Mouse (Mus musculus): ENCODE measurements at regions not wholly inside any gene's neighbourhood (a gene's known extent, or its start where the extent isn't known, plus 50 kb on each side); places are given as distances from the start of the nearest gene placed in this dataset.

- no peak for DNase-seq (ENCODE audit: low spot score)
These were observed 161.5 kb upstream of the Ghitm start for GRCm38 (mm10) chr14:37296531-37296930.

DNA sequence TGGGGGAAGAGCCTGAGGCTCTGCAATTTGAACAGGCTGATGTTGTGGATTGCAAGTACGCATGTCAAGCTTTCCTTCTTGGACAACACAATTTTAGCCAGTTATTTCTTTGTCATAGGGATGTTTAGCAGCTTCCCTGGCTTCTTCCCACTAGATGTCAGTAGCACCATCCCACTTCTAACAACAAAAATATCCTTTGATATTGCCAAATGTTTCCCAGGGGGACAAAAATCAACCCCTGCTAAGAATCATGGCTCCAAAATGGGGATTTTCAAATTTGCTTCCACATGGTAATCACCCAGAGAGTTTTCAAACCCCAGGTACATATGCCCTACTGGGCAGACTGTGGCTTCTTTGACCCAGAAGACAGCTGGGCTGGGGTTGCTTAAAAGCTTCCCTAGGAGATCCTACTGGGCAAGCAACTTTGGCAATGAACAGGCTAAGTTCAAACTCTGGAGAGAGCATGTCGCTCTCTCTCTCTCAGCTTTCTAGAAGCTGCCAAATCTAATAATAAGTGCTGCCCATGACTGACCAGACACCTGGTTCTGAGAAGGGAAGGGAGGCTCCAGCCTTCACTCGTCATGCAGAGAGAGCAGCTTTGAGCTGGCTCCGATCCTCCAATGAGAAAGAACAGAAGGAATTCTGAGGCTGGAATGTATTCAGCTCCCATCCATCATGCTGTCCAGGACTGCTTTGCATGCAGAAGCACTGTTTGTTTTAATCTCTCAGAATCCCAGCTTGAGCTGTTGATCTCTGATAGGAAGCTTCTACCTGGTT, 157.2 kb upstream of the Ghitm start:
- DNase-seq (ENCODE audit: low spot score), result no peak

- no peak for DNase-seq (ENCODE audit: low spot score)
These were observed 149.3 kb upstream of the Ghitm start for GRCm38 (mm10) chr14:37284391-37284790.

DNA sequence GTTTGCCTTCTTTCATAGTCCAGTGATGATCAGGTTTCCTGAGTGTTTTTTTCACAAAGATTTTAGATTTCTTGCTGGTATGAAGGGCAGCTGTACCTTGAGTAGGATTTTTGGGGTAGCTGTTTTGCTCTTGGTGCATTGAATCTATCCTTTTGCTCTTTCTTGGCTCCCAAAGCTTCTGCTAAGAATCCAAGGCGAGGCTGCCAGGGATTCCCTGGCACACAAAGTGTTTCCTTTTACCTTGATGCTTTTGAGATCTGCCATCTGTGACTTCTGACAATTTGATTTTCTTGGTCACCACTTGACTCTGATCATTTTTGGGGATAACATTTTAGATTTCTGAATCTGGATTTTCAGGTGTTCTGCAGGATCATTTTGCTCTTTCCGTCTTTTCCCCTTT, 144.3 kb upstream of the Ghitm start:
- no peak for DNase-seq (ENCODE audit: low spot score)

DNA sequence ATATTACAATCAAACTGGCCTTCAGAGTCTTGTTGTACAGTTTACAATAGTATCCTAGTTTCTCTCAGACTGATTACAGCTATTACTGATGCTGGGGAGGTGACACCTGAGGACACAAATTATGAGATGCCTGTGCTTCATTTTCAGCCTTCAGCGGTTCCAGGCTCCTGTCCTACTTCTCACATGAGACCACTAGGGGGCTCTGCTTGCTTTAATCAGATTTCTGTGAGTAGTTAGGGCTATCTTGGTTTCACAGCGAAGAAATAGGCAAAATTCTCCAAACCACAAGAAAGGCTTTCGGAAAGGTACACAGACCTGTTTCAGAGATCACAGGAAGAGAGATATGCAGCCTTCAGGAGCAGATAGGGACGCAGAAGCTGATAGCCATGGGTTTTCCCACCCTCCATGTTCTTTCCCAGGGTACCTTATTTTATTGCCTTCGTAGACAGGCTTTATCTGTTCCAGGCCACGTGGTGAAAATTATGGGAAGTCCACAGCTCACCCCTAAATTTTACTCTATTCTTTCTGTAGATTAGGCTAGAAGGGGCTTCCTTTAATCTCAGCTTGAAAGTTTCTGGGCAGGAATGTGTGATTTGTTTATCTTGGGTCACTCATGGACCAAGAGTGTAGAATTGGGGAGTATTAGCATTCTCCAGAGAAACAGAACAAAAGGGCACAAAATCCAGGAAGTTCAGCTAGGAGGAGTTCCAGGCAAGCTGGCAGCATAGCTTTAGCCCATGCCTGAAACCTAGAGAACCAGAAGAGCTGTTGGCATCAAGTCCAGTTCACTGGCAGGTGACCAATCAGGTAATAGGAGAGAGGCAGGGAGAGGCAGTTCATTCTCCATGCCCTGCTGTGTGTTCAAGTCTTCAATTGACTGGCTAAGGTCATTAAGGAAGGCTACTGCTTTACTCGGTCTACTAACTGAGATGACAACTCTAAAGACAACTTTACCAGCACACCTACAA, 141.9 kb upstream of the Ghitm start:
- DNase-seq (ENCODE audit: low spot score), result peak; percentile 61

- DNase-seq (ENCODE audit: low spot score), result no peak
These were observed 137.0 kb upstream of the Ghitm start for GRCm38 (mm10) chr14:37272063-37272462.

- DNase-seq (ENCODE audit: low spot score), result peak; percentile 10
These were observed 136.2 kb upstream of the Ghitm start for GRCm38 (mm10) chr14:37271015-37271933.

- DNase-seq (ENCODE audit: low spot score), result no peak
These were observed 134.8 kb upstream of the Ghitm start for GRCm38 (mm10) chr14:37269920-37270319.

DNA sequence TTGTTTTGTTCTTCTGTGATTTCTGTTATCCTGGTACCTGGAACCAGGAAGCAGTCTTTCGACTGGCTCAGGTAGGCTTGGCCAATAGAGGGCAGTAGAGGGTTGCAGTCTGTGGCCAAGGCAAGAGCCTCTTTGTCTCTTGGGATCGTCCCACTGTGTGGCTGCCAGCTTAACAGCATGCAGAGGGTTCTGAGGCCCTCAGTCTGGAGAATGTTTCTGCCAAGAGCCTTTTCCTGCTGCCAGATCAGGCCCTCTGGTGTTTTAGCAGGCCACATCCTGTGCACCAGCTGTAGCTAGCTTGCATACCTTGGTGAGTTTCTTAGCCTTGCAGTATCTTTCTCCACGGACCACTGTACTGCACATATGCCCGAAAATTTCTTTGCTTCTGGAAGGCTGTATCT, 103.6 kb upstream of the Ghitm start:
- DNase-seq (ENCODE audit: low spot score), result peak; percentile 73

- DNase-seq (ENCODE audit: low spot score), result no peak
These were observed 102.1 kb upstream of the Ghitm start for GRCm38 (mm10) chr14:37237191-37237590.

GRCm38 (mm10) chr14:37208256-37208655, 73.2 kb upstream of the Ghitm start:
- peak; percentile 9 for DNase-seq (ENCODE audit: low spot score)

DNA sequence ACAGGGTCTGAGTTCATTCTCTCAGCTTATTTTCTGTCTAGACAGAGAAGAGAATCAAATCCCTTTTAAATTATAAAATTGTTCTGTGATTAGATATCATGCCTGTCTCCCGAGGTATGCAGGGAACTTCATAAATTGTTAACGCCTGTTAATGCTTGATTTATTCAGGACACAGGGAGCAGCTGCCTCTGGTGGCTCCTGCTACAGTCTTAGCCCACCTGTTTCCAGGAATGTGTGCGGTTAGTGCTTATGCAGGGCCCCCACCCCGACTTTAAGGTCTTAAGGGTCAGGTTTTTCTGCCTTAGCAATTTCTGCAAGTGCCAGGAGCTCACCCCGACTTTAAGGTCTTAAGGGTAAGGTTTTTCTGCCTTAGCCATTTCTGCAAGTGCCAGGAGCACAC, 54.7 kb upstream of the Ghitm start:
- DNase-seq (ENCODE audit: low spot score), result no peak

Measured in layer of hippocampus, adult 11-12 months (tissue).